Mouse (Mus musculus) forebrain, postnatal 0 days (tissue): ENCODE data around the gene Pllp. TPM values are rescaled to one million over a fixed set of nuclear protein-coding genes. Genes with fewer than 3 reads are reported as not detected.

Experiments used
- ATAC-seq: fragments of 200-750 bp; cut with Nextera tagmentation; 2 replicates; pipeline ENCODE4 v1.8.0; 2017; ENCODE audit warnings: mild to moderate bottlenecking, moderate library complexity
- DNase-seq: peaks from one replicate; pipeline ENCODE4 v3.0.0-alpha.2; 2015
- H3K27ac ChIP-seq: fragments of 300-500 bp; sonication (generic); 2 replicates; pipeline ENCODE4 v1.5.1; 2014; ENCODE audit warnings: low read depth, mild to moderate bottlenecking, antibody characterized with exemption, low read length, moderate library complexity, mixed read lengths
- H3K27me3 ChIP-seq: fragments of 300-500 bp; sonication (generic); 2 replicates; pipeline ENCODE4 v1.6.1; 2014; ENCODE audit warnings: mild to moderate bottlenecking, low read length, mixed read lengths; ENCODE audit not compliant: insufficient read depth
- H3K36me3 ChIP-seq: fragments of 300-500 bp; sonication (generic); 2 replicates; pipeline ENCODE4 v1.6.1; 2014; ENCODE audit warnings: mild to moderate bottlenecking, moderate library complexity; ENCODE audit not compliant: insufficient read depth
- H3K4me1 ChIP-seq: fragments of 300-500 bp; sonication (generic); 2 replicates; pipeline ENCODE4 v1.6.1; 2014; ENCODE audit warnings: antibody characterized with exemption; ENCODE audit not compliant: insufficient read depth
- H3K4me2 ChIP-seq: fragments of 300-500 bp; sonication (generic); 2 replicates; pipeline ENCODE4 v1.6.1; 2014; ENCODE audit warnings: low read depth, mild to moderate bottlenecking, moderate library complexity
- H3K4me3 ChIP-seq: fragments of 300-500 bp; sonication (generic); 2 replicates; pipeline ENCODE4 v1.5.1; 2014; ENCODE audit warnings: low read depth, low read length, mixed read lengths
- H3K9ac ChIP-seq: fragments of 300-500 bp; sonication (generic); 2 replicates; pipeline ENCODE4 v1.6.1; 2014; ENCODE audit warnings: mild to moderate bottlenecking
- H3K9me3 ChIP-seq: fragments of 300-500 bp; sonication (generic); 2 replicates; pipeline ENCODE4 v1.6.1; 2016; ENCODE audit warnings: low read length
- CTCF ChIP-seq: sonication (generic); IDR thresholded peaks from 2 replicates; pipeline ENCODE4 v1.5.1; 2016; ENCODE audit warnings: antibody characterized with exemption, control low read depth, low read depth
- WGBS: fragments of 180-500 bp; shearing (Covaris S2); extraction: QIAGEN DNeasy Blood & Tissue Kit; methylation state at CpG from one replicate; pipeline ENCODE4 v1.1.7; 2014; 5-methylcytosine and 5-hydroxymethylcytosine counted together
- polyA plus RNA-seq: library from polyadenylated mRNA; unstranded; fragments of >200 nt; fragmentation: Nextera tagmentation; extraction: Ambion mirVana; gene quantifications from 2 replicates; pipeline ENCODE4 v1.2.1, GENCODE M21; 2015
- total RNA-seq: library from RNA; depleted of rRNA; stranded (reverse); fragments of >200 nt; gene quantifications from 2 replicates; pipeline ENCODE4 v1.2.3, GENCODE M21; 2014

The Pllp gene
- total and polyA plus RNA-seq, 2 experiments from 2014 or later: 8.6 to 11.6 TPM

GRCm38 (mm10) chr8:94702844-94703813 is 7.1 kb upstream of the Pllp start:
- ATAC-seq (peak; percentile 69), DNase-seq (peak; percentile 86)
- H3K4me1 ChIP-seq: peaks cover 4% of the 10 kb centered on the region; the same call in 1 of the 2 replicates
- H3K27ac ChIP-seq: peak overlapping the region; percentile 77
- peak overlapping the region; percentile 40 for H3K9ac ChIP-seq
- WGBS: under 1% methylated on average over 35 of the region's 35 CpGs
- peak overlapping the region; percentile 54 for H3K4me2 ChIP-seq
- peak; percentile 88 for TF ChIP-seq CTCF
- no peaks in the 10 kb centered on the region for H3K27me3 ChIP-seq
- no peaks in the 10 kb centered on the region for H3K9me3 ChIP-seq
- no peaks in the 10 kb centered on the region for H3K36me3 ChIP-seq
- peak overlapping the region; percentile 52 for H3K4me3 ChIP-seq

GRCm38 (mm10) chr8:94702156-94702555 is 6.1 kb upstream of the Pllp start:
- Histone ChIP-seq H3K9ac (no peak overlapping the region), H3K9me3 (no peaks in the 10 kb centered on the region), H3K27ac (no peak overlapping the region), H3K4me1 (peaks cover 3% of the 10 kb centered on the region; the same call in 1 of the 2 replicates), H3K36me3 (no peaks in the 10 kb centered on the region), H3K4me2 (no peak overlapping the region), H3K4me3 (no peak overlapping the region), H3K27me3 (no peaks in the 10 kb centered on the region)
- 60% methylated on average over 3 of the region's 3 CpGs for WGBS
- ATAC-seq (no peak), DNase-seq (no peak)
- TF ChIP-seq CTCF: no peak

- no peak for DNase-seq
- Histone ChIP-seq H3K27ac (no peak overlapping the region), H3K4me1 (no peaks in the 10 kb centered on the region; the same call in 1 of the 2 replicates), H3K27me3 (peaks cover 9% of the 10 kb centered on the region), H3K9ac (no peak overlapping the region), H3K9me3 (no peaks in the 10 kb centered on the region), H3K4me3 (no peak overlapping the region), H3K4me2 (no peak overlapping the region), H3K36me3 (no peaks in the 10 kb centered on the region)
- ATAC-seq: no peak
- TF ChIP-seq CTCF: no peak
- WGBS: 83% methylated on average over 4 of the region's 4 CpGs
These were observed 4.4 kb upstream of the Pllp start for GRCm38 (mm10) chr8:94700421-94700935.

- DNase-seq: no peak
- 43% methylated on average over 16 of the region's 16 CpGs for WGBS
- no peaks in the 10 kb centered on the region for H3K9me3 ChIP-seq
These were observed 3.3 kb upstream of the Pllp start for GRCm38 (mm10) chr8:94699366-94699765.

GRCm38 (mm10) chr8:94697956-94698355 is 1.9 kb upstream of the Pllp start:
- H3K9ac ChIP-seq: no peak overlapping the region
- no peak overlapping the region for H3K4me2 ChIP-seq
- no peaks in the 10 kb centered on the region for H3K36me3 ChIP-seq
- TF ChIP-seq CTCF: no peak
- ATAC-seq (no peak), DNase-seq (no peak)
- H3K27ac ChIP-seq: no peak overlapping the region
- no peak overlapping the region for H3K4me3 ChIP-seq
- H3K27me3 ChIP-seq: peaks cover 26% of the 10 kb centered on the region
- no peaks in the 10 kb centered on the region; the same call in 1 of the 2 replicates for H3K4me1 ChIP-seq
- H3K9me3 ChIP-seq: no peaks in the 10 kb centered on the region
- WGBS: 76% methylated on average over 6 of the region's 6 CpGs

More at GRCm38 (mm10) chr8:94699366-94699765, 3.3 kb upstream of the Pllp start:
- H3K27me3 ChIP-seq: peaks cover 19% of the 10 kb centered on the region
- TF ChIP-seq CTCF: no peak
- ATAC-seq: no peak
- H3K4me3 ChIP-seq: no peak overlapping the region
- H3K4me1 ChIP-seq: no peaks in the 10 kb centered on the region; the same call in 1 of the 2 replicates
- no peak overlapping the region for H3K9ac ChIP-seq
- H3K27ac ChIP-seq: no peak overlapping the region
- H3K4me2 ChIP-seq: no peak overlapping the region
- no peaks in the 10 kb centered on the region for H3K36me3 ChIP-seq

GRCm38 (mm10) chr8:94696566-94696965 is 488 bp upstream of the Pllp start:
- Histone ChIP-seq H3K27me3 (peaks cover 26% of the 10 kb centered on the region), H3K4me3 (no peak overlapping the region), H3K9ac (no peak overlapping the region), H3K4me2 (no peak overlapping the region), H3K27ac (no peak overlapping the region), H3K36me3 (no peaks in the 10 kb centered on the region), H3K4me1 (no peaks in the 10 kb centered on the region; the same call in 1 of the 2 replicates), H3K9me3 (no peaks in the 10 kb centered on the region)
- no peak for TF ChIP-seq CTCF
- no peak for DNase-seq
- ATAC-seq: no peak
- 49% methylated on average over 3 of the region's 3 CpGs for WGBS
